Mouse (Mus musculus) MEL (cell line): ENCODE measurements around the gene Sult2b1. TPM values are rescaled to one million over a fixed set of nuclear protein-coding genes. Genes with fewer than 3 reads are reported as not detected.

Experiments used
- DNase-seq: peaks from one replicate; pipeline ENCODE4 v3.0.0; 2011; ENCODE audit warnings: low read depth, low spot score
- H3K27ac ChIP-seq: 2 replicates; pipeline ENCODE4 v1.5.1; 2012; ENCODE audit warnings: low read depth, mild to moderate bottlenecking, control low read depth, low read length, moderate library complexity; ENCODE audit not compliant: control insufficient read depth
- H3K27me3 ChIP-seq, 2 experiments: fragments of 150-350 bp in 1 of 2; sonication (generic) in 1 of 2; 2 replicates each; pipeline ENCODE4 v1.6.1; 2012; ENCODE audit warnings: low read length in 2 of 2, mild to moderate bottlenecking in 2 of 2, improper control_type of control experiment in 1 of 2, moderate library complexity in 1 of 2; ENCODE audit not compliant: insufficient read depth in 2 of 2, control insufficient read depth in 1 of 2
- H3K36me3 ChIP-seq, 2 experiments: 2 replicates each; pipeline ENCODE4 v1.6.1; 2012 to 2014; ENCODE audit warnings: low read length in 2 of 2, improper control_type of control experiment in 1 of 2, inconsistent platforms in 1 of 2, mild to moderate bottlenecking in 1 of 2; ENCODE audit not compliant: insufficient read depth in 2 of 2, control insufficient read depth in 1 of 2
- H3K4me1 ChIP-seq, 2 experiments: fragments of 150-350 bp in 1 of 2; sonication (generic) in 1 of 2; 2 replicates each; pipeline ENCODE4 v1.6.1; 2012; ENCODE audit warnings: low read length in 2 of 2, improper control_type of control experiment in 1 of 2, mild to moderate bottlenecking in 1 of 2; ENCODE audit not compliant: insufficient read depth in 2 of 2, control insufficient read depth in 1 of 2
- H3K4me3 ChIP-seq, 2 experiments: fragments of 150-350 bp in 1 of 2; sonication (generic) in 1 of 2; 2 replicates each; pipeline ENCODE4 v1.5.1; 2012; ENCODE audit warnings: low read depth in 2 of 2, low read length in 2 of 2, mild to moderate bottlenecking in 2 of 2, moderate library complexity in 2 of 2, control low read depth in 1 of 2, improper control_type of control experiment in 1 of 2; ENCODE audit not compliant: control insufficient read depth in 1 of 2, insufficient read depth in 1 of 2
- H3K79me2 ChIP-seq: 2 replicates; pipeline ENCODE4 v1.6.1; 2012; ENCODE audit warnings: mild to moderate bottlenecking, low read length, moderate library complexity; ENCODE audit not compliant: control insufficient read depth, poor library complexity, insufficient read depth
- H3K9ac ChIP-seq: 2 replicates; pipeline ENCODE4 v1.6.1; 2012; ENCODE audit warnings: low read depth, mild to moderate bottlenecking, control low read depth, low read length, moderate library complexity; ENCODE audit not compliant: control insufficient read depth, poor library complexity, severe bottlenecking
- H3K9me3 ChIP-seq: fragments of 150-350 bp; sonication (generic); replicated peaks from 2 replicates; pipeline ENCODE4 v1.6.1; 2012; ENCODE audit warnings: mild to moderate bottlenecking, low read length, improper control_type of control experiment, moderate library complexity; ENCODE audit not compliant: insufficient read depth
- CHD1 ChIP-seq: IDR thresholded peaks from 2 replicates; pipeline ENCODE4 v1.6.1; 2012; ENCODE audit warnings: low read depth, mild to moderate bottlenecking, inconsistent platforms, low read length, improper control_type of control experiment
- CHD2 ChIP-seq: IDR thresholded peaks from 2 replicates; pipeline ENCODE4 v1.6.1; 2011; ENCODE audit warnings: low read length, improper control_type of control experiment
- CTCF ChIP-seq, 3 experiments: IDR thresholded peaks in 2 of 3; conservative IDR thresholded peaks in 1 of 3; 2 replicates each; pipeline ENCODE4 v1.5.1; 2011 to 2012; ENCODE audit warnings: low read length in 3 of 3, low read depth in 2 of 3, mild to moderate bottlenecking in 2 of 3, improper control_type of control experiment in 1 of 3, inconsistent platforms in 1 of 3, mixed read lengths in 1 of 3, moderate library complexity in 1 of 3; ENCODE audit not compliant: control insufficient read depth in 1 of 3, insufficient read depth in 1 of 3, poor library complexity in 1 of 3, severe bottlenecking in 1 of 3
- ELF1 ChIP-seq: IDR thresholded peaks from 2 replicates; pipeline ENCODE4 v1.6.1; 2014; ENCODE audit warnings: low read depth, mild to moderate bottlenecking, inconsistent platforms, low read length, improper control_type of control experiment, moderate library complexity
- EP300 ChIP-seq, 2 experiments: IDR thresholded peaks; 2 replicates each; pipeline ENCODE4 v1.6.1; 2011; ENCODE audit warnings: improper control_type of control experiment in 2 of 2, low read length in 2 of 2, low read depth in 1 of 2, mild to moderate bottlenecking in 1 of 2
- ETS1 ChIP-seq: IDR thresholded peaks from 2 replicates; pipeline ENCODE4 v1.6.1; 2012; ENCODE audit warnings: low read depth, mild to moderate bottlenecking, inconsistent platforms, low read length, improper control_type of control experiment, moderate library complexity
- GABPA ChIP-seq: IDR thresholded peaks from 2 replicates; pipeline ENCODE4 v1.6.1; 2012; ENCODE audit warnings: low read depth, mild to moderate bottlenecking, inconsistent platforms, low read length, improper control_type of control experiment, moderate library complexity
- JUND ChIP-seq: IDR thresholded peaks from 2 replicates; pipeline ENCODE4 v1.6.1; 2011; ENCODE audit warnings: low read depth, mild to moderate bottlenecking, improper control_type of control experiment, low read length
- KAT2A ChIP-seq: conservative IDR thresholded peaks from 2 replicates; pipeline ENCODE4 v1.6.1; 2012; ENCODE audit warnings: low read depth, low read length, improper control_type of control experiment, inconsistent platforms
- MAFK ChIP-seq: IDR thresholded peaks from 2 replicates; pipeline ENCODE4 v1.6.1; 2011; ENCODE audit warnings: low read depth, mild to moderate bottlenecking, low read length, improper control_type of control experiment, borderline replicate concordance
- NRF1 ChIP-seq: IDR thresholded peaks from 2 replicates; pipeline ENCODE4 v1.6.1; 2014; ENCODE audit warnings: low read depth, mild to moderate bottlenecking, inconsistent platforms, low read length, improper control_type of control experiment, moderate library complexity; ENCODE audit not compliant: poor library complexity, insufficient read depth, severe bottlenecking
- POLR2AphosphoS2 ChIP-seq: IDR thresholded peaks from 2 replicates; pipeline ENCODE4 v1.6.1; 2011; ENCODE audit warnings: low read length, improper control_type of control experiment
- RCOR1 ChIP-seq: IDR thresholded peaks from 2 replicates; pipeline ENCODE4 v1.6.1; 2012; ENCODE audit warnings: low read depth, mild to moderate bottlenecking, inconsistent platforms, low read length, improper control_type of control experiment
- SIN3A ChIP-seq: IDR thresholded peaks from 2 replicates; pipeline ENCODE4 v1.6.1; 2012; ENCODE audit warnings: low read length, improper control_type of control experiment, inconsistent platforms
- SMC3 ChIP-seq: IDR thresholded peaks from 2 replicates; pipeline ENCODE4 v1.6.1; 2011; ENCODE audit warnings: low read depth, low read length, improper control_type of control experiment
- ZNF384 ChIP-seq: IDR thresholded peaks from 2 replicates; pipeline ENCODE4 v1.6.1; 2012; ENCODE audit warnings: low read depth, mild to moderate bottlenecking, inconsistent platforms, low read length, improper control_type of control experiment
- polyA plus RNA-seq, 2 experiments: library from polyadenylated mRNA; stranded (reverse) in 1 of 2; unstranded in 1 of 2; fragments of >175 nt in 1 of 2; fragments of >200 nt in 1 of 2; gene quantifications; 2 replicates each; pipeline versions ENCODE4 v1.2.1 to v1.2.4; 2012; ENCODE audit warnings: low replicate concordance in 2 of 2, low read depth in 1 of 2; ENCODE audit not compliant: insufficient read length in 2 of 2, insufficient read depth in 1 of 2, missing spikeins in 1 of 2
- total RNA-seq: library from RNA; depleted of rRNA; stranded (reverse); fragments of 300-350 nt; gene quantifications from 2 replicates; pipeline ENCODE4 v1.2.3, GENCODE M21; 2012

The Sult2b1 gene
- total and polyA plus RNA-seq, 3 experiments = 0.08 to 0.47 TPM; not detected in 1

GRCm38 (mm10) chr7:45790721-45791120 is 6.3 kb upstream of the Sult2b1 start:
- Histone ChIP-seq H3K4me3 (no peak overlapping the region), H3K4me1 (no peaks in the 10 kb centered on the region), H3K27ac (no peak overlapping the region), H3K9ac (no peak overlapping the region), H3K9me3 (no peaks in the 10 kb centered on the region), H3K36me3 (no peaks in the 10 kb centered on the region)
- TF ChIP-seq RCOR1 = no peak
- TF ChIP-seq GABPA = no peak
- no peak for TF ChIP-seq ZNF384
- TF ChIP-seq KAT2A = no peak
- no peak for TF ChIP-seq POLR2AphosphoS2
- TF ChIP-seq MAFK = no peak
- TF ChIP-seq, all 39 proteins: peak for 0
- DNase-seq = no peak
- Histone ChIP-seq H3K27me3 (peaks cover 0 to 1% of the 10 kb centered on the region in 2 experiments; a peak in 2 of 4 replicates), H3K79me2 (no peaks in the 10 kb centered on the region)

DNA sequence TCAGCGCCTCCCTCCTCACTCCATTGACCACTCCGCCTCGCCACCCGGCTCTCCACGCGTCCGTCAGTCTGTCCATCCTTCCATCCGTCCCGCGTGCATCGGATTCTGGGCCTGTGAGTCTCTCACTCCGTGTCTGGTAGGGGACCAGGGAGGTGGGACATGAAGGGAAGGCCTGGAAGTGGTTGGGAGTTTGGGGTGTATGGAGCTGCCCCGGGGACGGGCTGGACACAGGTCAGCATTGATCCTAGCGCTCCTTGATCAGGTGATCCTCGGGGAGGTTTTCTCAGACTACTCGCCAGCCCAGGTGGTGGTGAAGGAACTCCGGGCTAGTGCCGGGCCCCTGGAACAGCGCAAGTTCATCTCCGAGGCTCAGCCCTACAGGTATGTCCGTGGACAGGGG is 3.2 kb upstream of the Sult2b1 start:
- H3K9ac ChIP-seq = no peak overlapping the region
- no peak overlapping the region for H3K4me3 ChIP-seq
- no peak for DNase-seq
- H3K4me1 ChIP-seq = no peaks in the 10 kb centered on the region
- no peaks in the 10 kb centered on the region for H3K79me2 ChIP-seq
- H3K36me3 ChIP-seq = no peaks in the 10 kb centered on the region
- no peaks in the 10 kb centered on the region for H3K9me3 ChIP-seq
- TF ChIP-seq CHD2 (no peak), SMC3 (no peak), ETS1 (no peak), CTCF (IDR thresholded peaks at IDR 0.05 in 2 of 3, conservative IDR thresholded peaks at IDR 0.05 in 1 of 3; ENCODE audit: control insufficient read depth in 1 of 3, insufficient read depth in 1 of 3, low read depth in 2 of 3, low read length in 3 of 3, poor library complexity in 1 of 3, severe bottlenecking in 1 of 3) (no peak), SIN3A (no peak)
- TF ChIP-seq, all 39 proteins: peak for 0
- H3K27me3 ChIP-seq = peaks cover 0 to 1% of the 10 kb centered on the region in 2 experiments; a peak in 2 of 4 replicates
- H3K27ac ChIP-seq = no peak overlapping the region

DNA sequence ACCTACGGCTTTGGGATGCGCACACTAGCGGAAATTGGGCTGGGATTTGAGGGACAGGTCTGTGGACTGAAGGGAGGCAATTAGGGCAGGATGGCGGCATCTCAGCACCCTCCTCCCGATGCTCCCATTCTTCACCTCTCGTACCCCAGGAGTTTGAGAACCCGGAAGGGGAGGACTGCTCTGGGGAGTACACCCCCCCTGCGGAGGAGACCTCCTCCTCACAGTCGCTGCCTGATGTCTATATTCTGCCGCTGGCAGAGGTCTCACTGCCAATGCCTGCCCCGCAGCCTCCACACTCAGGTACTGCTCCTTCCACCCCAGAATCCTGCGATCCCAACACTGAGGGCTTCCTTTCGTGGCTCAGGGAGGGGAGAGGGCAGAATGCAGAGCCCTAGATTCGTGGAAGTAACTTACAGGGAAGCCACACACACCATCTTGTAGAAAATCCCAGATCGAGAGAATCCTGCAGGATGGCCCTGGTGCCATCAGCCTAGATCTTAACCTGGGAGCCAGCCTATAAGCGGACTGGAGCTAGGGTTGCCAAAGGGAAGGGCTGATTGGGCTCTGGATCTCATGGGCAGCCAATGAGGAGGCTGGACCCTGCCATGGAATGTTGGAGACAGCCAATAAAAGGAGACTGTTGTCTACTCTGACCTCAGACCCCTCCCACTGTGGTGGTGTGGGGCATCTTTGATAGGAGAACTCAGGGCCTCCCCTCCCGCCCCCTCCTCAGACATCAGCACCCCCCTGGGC is 2.4 kb upstream of the Sult2b1 start:
- H3K4me3 ChIP-seq = no peak overlapping the region
- DNase-seq = peak; percentile 43
- H3K9me3 ChIP-seq = no peaks in the 10 kb centered on the region
- H3K79me2 ChIP-seq = no peaks in the 10 kb centered on the region
- H3K4me1 ChIP-seq = no peaks in the 10 kb centered on the region
- no peak for TF ChIP-seq ETS1
- no peak for TF ChIP-seq JUND
- TF ChIP-seq ELF1 = no peak
- no peak for TF ChIP-seq EP300 (IDR thresholded peaks at IDR 0.05; ENCODE audit: low read depth in 1 of 2, low read length in 2 of 2)
- TF ChIP-seq SIN3A = no peak
- TF ChIP-seq CHD1 = no peak
- TF ChIP-seq NRF1 = no peak
- TF ChIP-seq, all 39 proteins: peak for 0
- Histone ChIP-seq H3K36me3 (no peaks in the 10 kb centered on the region), H3K27ac (no peak overlapping the region), H3K27me3 (peaks cover 0 to 1% of the 10 kb centered on the region in 2 experiments; a peak in 2 of 4 replicates), H3K9ac (no peak overlapping the region)
